Mouse (Mus musculus): ENCODE results near the gene 1600014C10Rik. TPM values are rescaled to one million over a fixed set of nuclear protein-coding genes. Genes with fewer than 3 reads are reported as not detected.
A peak's percentile ranks its signal among the peaks of the same experiment; 100 is the strongest.

Gene 1600014C10Rik
- polyA plus RNA-seq, 1 experiment, result 5.3 TPM

DNA sequence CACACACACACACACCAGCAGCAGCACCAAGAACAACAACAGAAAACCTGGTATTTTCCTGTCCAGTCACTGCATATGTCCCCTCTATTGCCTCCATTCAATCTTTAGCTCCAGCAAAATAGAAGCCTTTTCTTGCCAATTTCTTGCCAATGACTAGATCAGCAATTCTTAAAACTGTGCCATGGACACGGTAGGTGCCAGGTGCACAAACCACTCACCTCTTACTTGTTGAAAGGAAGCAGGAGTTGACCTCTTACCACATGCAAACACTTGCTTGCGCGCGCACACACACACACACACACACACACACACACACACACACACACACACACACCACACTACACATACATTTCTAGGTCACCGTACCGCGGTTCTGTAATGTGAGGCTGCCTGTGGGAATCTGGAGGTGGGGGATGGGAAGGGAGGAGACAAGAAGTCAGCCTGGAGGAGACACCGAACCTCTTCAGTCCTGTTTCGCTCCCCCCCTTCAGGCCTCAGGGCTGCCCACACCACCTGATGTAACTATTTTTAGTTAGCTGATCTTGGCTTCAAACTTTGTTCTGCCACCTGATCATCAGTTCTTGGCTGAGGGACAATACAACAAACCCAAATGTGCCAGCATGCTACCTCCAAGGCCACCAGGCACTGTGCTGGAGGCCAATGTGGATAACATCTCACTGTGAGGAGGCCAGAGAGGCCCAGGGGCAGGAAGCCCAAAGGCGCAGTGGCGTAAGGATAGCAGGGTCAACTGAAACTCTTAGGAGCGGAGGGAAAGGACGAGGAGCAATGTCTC is 41.8 kb downstream of the 1600014C10Rik start:
- Histone ChIP-seq H3K4me1 (ENCODE audit: control insufficient read depth, insufficient read depth, low read length) (peaks cover 5% of the 10 kb centered on the region), H3K27ac (ENCODE audit: insufficient read depth, low read length) (no peak overlapping the region), H3K27me3 (ENCODE audit: control insufficient read depth, insufficient read depth, low read length, poor library complexity, severe bottlenecking) (no peaks in the 10 kb centered on the region), H3K4me3 (ENCODE audit: low read depth, low read length) (no peak overlapping the region), H3K36me3 (ENCODE audit: control insufficient read depth, insufficient read depth, low read length, poor library complexity, severe bottlenecking) (no peaks in the 10 kb centered on the region), H3K9me3 (replicated peaks; ENCODE audit: control insufficient read depth, insufficient read depth, low read length, poor library complexity, severe bottlenecking) (no peaks in the 10 kb centered on the region), H3K9ac (ENCODE audit: low read depth, poor library complexity, severe bottlenecking) (no peak overlapping the region)
- TF ChIP-seq EP300 (IDR thresholded peaks at IDR 0.05; ENCODE audit: insufficient read depth, low read depth, low read length) (0 out of 2 replicates have a peak, but pooled peaks have one; percentile 12), POLR2A (IDR thresholded peaks at IDR 0.05; ENCODE audit: insufficient read depth, low read length) (no peak)

DNA sequence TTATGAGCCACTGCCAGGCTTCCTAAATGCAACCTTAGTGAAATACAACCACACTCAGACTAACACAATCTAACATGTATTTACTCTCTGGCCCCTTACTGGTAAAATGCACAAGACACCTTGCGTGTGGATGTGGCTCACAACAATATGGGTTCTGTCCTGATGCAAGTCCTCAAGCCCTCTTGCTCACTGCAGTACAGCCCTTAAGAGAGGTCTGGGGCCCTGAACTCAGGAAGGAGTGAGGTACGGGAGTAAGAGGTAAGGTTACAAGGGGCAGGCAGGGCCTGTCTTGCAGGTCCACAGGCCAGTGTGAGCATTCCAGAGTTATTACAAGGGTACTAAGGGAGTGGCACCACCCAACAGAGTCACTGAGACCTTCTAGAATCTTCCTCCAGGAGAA is 43.2 kb downstream of the 1600014C10Rik start:
- peak overlapping the region; percentile 67; the same call in 1 of the 2 replicates for H3K9ac ChIP-seq (ENCODE audit: low read depth, poor library complexity, severe bottlenecking)
- H3K4me1 ChIP-seq (ENCODE audit: control insufficient read depth, insufficient read depth, low read length), result peaks cover 7% of the 10 kb centered on the region
- H3K4me3 ChIP-seq (ENCODE audit: low read depth, low read length), result no peak overlapping the region
- no peaks in the 10 kb centered on the region for H3K9me3 ChIP-seq (replicated peaks; ENCODE audit: control insufficient read depth, insufficient read depth, low read length, poor library complexity, severe bottlenecking)
- no peaks in the 10 kb centered on the region for H3K36me3 ChIP-seq (ENCODE audit: control insufficient read depth, insufficient read depth, low read length, poor library complexity, severe bottlenecking)
- H3K27me3 ChIP-seq (ENCODE audit: control insufficient read depth, insufficient read depth, low read length, poor library complexity, severe bottlenecking), result no peaks in the 10 kb centered on the region
- TF ChIP-seq POLR2A (IDR thresholded peaks at IDR 0.05; ENCODE audit: insufficient read depth, low read length), result no peak
- TF ChIP-seq EP300 (IDR thresholded peaks at IDR 0.05; ENCODE audit: insufficient read depth, low read depth, low read length), result no peak
- TF ChIP-seq CTCF (IDR thresholded peaks at IDR 0.05; ENCODE audit: low read depth, low read length), result no peak
- peak overlapping the region; percentile 84; the same call in 1 of the 2 replicates for H3K27ac ChIP-seq (ENCODE audit: insufficient read depth, low read length)

DNA sequence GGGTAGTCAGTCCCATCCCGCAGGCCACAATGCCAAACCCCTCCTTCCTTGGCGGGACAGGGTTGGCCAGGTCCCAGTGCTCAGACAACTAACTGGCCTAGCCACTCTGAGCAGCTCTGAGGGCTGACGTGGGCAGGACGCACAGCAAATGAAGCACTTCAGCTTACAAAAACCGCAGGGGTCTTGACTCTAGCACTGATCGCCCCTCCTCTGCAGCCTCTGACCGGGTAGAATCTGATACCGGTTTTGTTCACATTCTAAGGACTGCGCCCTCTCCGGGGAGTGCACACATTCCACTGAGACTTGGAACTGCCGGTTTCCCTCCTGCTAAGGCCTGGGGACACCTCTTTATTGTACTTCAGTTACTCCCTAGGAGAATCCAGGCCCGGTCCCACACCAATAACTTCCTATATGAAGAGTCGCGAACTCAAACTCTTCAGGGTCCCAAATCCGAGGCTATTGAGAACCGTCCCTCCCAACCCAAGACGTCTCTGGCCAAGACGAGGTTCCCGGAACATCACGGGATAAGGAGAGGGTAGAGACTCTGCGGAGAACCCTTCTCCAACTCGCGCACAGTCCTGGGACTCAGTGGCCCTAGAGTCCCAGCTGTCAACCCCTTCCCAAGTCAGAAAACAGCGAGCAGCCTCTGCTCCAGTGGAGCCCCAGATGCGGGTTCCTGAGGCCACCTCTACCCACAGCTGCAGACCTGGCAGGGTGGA is 44.3 kb downstream of the 1600014C10Rik start:
- TF ChIP-seq EP300 (IDR thresholded peaks at IDR 0.05; ENCODE audit: insufficient read depth, low read depth, low read length) (0 out of 2 replicates have a peak, but pooled peaks have one; percentile 23), POLR2A (IDR thresholded peaks at IDR 0.05; ENCODE audit: insufficient read depth, low read length) (no peak)

DNA sequence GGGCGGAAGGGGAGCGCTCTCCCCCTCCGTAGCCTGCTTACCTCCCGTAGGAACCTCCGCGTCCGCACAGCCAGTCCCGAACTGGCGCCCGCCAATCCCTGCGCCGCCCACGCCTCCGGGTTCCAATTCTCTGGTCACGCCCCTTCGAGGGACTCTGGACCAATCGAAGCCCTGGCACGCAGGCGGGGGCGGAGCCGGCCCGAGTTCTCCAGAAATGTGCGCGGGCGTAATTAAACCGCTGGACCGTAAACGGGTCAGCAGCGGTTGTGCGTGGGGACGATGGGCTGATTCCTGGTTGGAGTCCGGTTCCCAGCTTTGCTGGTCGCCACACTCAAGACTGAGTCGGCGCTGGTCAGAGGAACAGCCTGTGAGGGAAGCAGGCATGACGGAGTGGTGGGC is 44.9 kb downstream of the 1600014C10Rik start, which contains the start of gene Plekhf1:
TSS of gene Plekhf1 (minus strand) at position 117 of the 399 bp plus-strand sequence.
- TF ChIP-seq POLR2A (IDR thresholded peaks at IDR 0.05; ENCODE audit: insufficient read depth, low read length), result peak; percentile 47
- no peak for TF ChIP-seq EP300 (IDR thresholded peaks at IDR 0.05; ENCODE audit: insufficient read depth, low read depth, low read length)
- Histone ChIP-seq H3K4me1 (ENCODE audit: control insufficient read depth, insufficient read depth, low read length) (peaks cover 7% of the 10 kb centered on the region), H3K9ac (ENCODE audit: low read depth, poor library complexity, severe bottlenecking) (peak within 1 kb of the TSS; percentile 67), H3K27ac (ENCODE audit: insufficient read depth, low read length) (peak within 1 kb of the TSS; percentile 84), H3K4me3 (ENCODE audit: low read depth, low read length) (peak within 1 kb of the TSS; percentile 85), H3K9me3 (replicated peaks; ENCODE audit: control insufficient read depth, insufficient read depth, low read length, poor library complexity, severe bottlenecking) (no peaks in the 10 kb centered on the region), H3K27me3 (ENCODE audit: control insufficient read depth, insufficient read depth, low read length, poor library complexity, severe bottlenecking) (no peaks in the 10 kb centered on the region), H3K36me3 (ENCODE audit: control insufficient read depth, insufficient read depth, low read length, poor library complexity, severe bottlenecking) (no peaks in the 10 kb centered on the region)

More for the DNA sequence above, 44.3 kb downstream of the 1600014C10Rik start:
- Histone ChIP-seq H3K9ac (ENCODE audit: low read depth, poor library complexity, severe bottlenecking) (peak overlapping the region; percentile 67), H3K4me1 (ENCODE audit: control insufficient read depth, insufficient read depth, low read length) (peaks cover 7% of the 10 kb centered on the region), H3K9me3 (replicated peaks; ENCODE audit: control insufficient read depth, insufficient read depth, low read length, poor library complexity, severe bottlenecking) (no peaks in the 10 kb centered on the region), H3K4me3 (ENCODE audit: low read depth, low read length) (peak overlapping the region; percentile 85), H3K27me3 (ENCODE audit: control insufficient read depth, insufficient read depth, low read length, poor library complexity, severe bottlenecking) (no peaks in the 10 kb centered on the region), H3K27ac (ENCODE audit: insufficient read depth, low read length) (peak overlapping the region; percentile 84), H3K36me3 (ENCODE audit: control insufficient read depth, insufficient read depth, low read length, poor library complexity, severe bottlenecking) (no peaks in the 10 kb centered on the region)

DNA sequence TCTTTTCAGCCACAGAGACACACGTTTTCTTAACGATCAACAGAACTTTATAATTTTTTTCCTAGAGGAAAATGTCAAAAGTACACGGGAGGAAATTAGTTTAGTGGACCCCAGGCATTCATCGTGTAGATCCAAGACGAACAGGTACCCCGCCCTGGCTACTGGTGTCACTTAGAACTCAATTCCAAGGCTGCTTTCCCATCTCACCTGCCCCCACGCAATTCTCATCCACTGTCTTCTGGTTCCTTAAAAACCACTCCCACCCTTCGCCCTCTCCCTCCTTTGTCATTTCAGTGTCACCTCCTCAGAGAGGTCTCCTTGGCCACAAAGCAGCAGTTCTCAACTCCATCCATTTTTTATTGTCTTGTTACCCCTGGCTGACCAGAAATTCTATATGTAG is 45.3 kb downstream of the 1600014C10Rik start:
- H3K4me1 ChIP-seq (ENCODE audit: control insufficient read depth, insufficient read depth, low read length), result peaks cover 7% of the 10 kb centered on the region
- H3K9ac ChIP-seq (ENCODE audit: low read depth, poor library complexity, severe bottlenecking), result peak overlapping the region; percentile 67
- TF ChIP-seq POLR2A (IDR thresholded peaks at IDR 0.05; ENCODE audit: insufficient read depth, low read length) (no peak), CTCF (IDR thresholded peaks at IDR 0.05; ENCODE audit: low read depth, low read length) (no peak), EP300 (IDR thresholded peaks at IDR 0.05; ENCODE audit: insufficient read depth, low read depth, low read length) (no peak)
- H3K4me3 ChIP-seq (ENCODE audit: low read depth, low read length), result peak overlapping the region; percentile 81
- no peak overlapping the region for H3K27ac ChIP-seq (ENCODE audit: insufficient read depth, low read length)
- no peaks in the 10 kb centered on the region for H3K9me3 ChIP-seq (replicated peaks; ENCODE audit: control insufficient read depth, insufficient read depth, low read length, poor library complexity, severe bottlenecking)
- no peaks in the 10 kb centered on the region for H3K36me3 ChIP-seq (ENCODE audit: control insufficient read depth, insufficient read depth, low read length, poor library complexity, severe bottlenecking)
- no peaks in the 10 kb centered on the region for H3K27me3 ChIP-seq (ENCODE audit: control insufficient read depth, insufficient read depth, low read length, poor library complexity, severe bottlenecking)

DNA sequence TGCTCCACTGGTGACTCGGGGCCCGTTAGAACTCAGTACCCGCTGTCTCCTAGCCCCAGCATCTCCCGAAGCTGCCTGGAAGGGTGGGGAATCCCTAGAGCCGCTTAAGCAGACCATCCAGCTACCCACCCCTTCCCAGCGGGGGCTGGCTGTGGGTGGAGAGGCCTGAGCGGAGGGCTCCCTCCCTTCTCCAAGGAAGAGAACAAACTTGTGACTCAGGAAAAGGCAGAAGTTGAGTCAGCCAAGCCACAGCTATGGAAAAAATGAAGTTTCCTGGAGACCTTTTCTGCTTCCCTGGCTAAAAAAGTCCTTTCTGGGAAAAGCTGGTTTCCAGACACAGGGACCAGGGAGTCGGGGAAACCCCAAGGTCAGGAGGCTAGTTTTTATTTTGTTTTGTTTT is 47.3 kb downstream of the 1600014C10Rik start:
- Histone ChIP-seq H3K27ac (ENCODE audit: insufficient read depth, low read length) (no peak overlapping the region), H3K9me3 (replicated peaks; ENCODE audit: control insufficient read depth, insufficient read depth, low read length, poor library complexity, severe bottlenecking) (no peaks in the 10 kb centered on the region), H3K4me3 (ENCODE audit: low read depth, low read length) (peak overlapping the region; percentile 28; the same call in 1 of the 2 replicates), H3K9ac (ENCODE audit: low read depth, poor library complexity, severe bottlenecking) (no peak overlapping the region), H3K4me1 (ENCODE audit: control insufficient read depth, insufficient read depth, low read length) (peaks cover 4% of the 10 kb centered on the region), H3K27me3 (ENCODE audit: control insufficient read depth, insufficient read depth, low read length, poor library complexity, severe bottlenecking) (no peaks in the 10 kb centered on the region), H3K36me3 (ENCODE audit: control insufficient read depth, insufficient read depth, low read length, poor library complexity, severe bottlenecking) (no peaks in the 10 kb centered on the region)
- TF ChIP-seq POLR2A (IDR thresholded peaks at IDR 0.05; ENCODE audit: insufficient read depth, low read length) (no peak), EP300 (IDR thresholded peaks at IDR 0.05; ENCODE audit: insufficient read depth, low read depth, low read length) (no peak), CTCF (IDR thresholded peaks at IDR 0.05; ENCODE audit: low read depth, low read length) (no peak)
